8 mouse cellular contexts compared by ENCODE assay signal in genomic region chr5:108677605-108678295, GRCm38 (mm10). TPM values are rescaled to one million over a fixed set of nuclear protein-coding genes. Genes with fewer than 3 reads are reported as not detected.
DNase-seq lines count a peak whose midpoint lies in the region; ATAC-seq and TF ChIP-seq lines count a peak whose summit lies in the region.

No protein-coding gene starts in this region.

- peak; percentile 95 for DNase-seq in brain, adult 2 months (ENCODE audit: low read depth, low spot score)
- DNase-seq in hindbrain, embryonic 10.5 days (ENCODE audit: low spot score), result peak; percentile 81
- DNase-seq in layer of hippocampus, postnatal 10 days (ENCODE audit: low spot score in 2 of 2), result peak; percentile 81 to 85
- DNase-seq in lung, postnatal 0 days (ENCODE audit: low spot score), result peak; percentile 70
- DNase-seq in right cerebral cortex, postnatal 36 days (ENCODE audit: low spot score in 2 of 2), result peak; percentile 79 to 82
- no peak for DNase-seq in thymus, postnatal 0 days (ENCODE audit: low spot score)

- H3K9me3 ChIP-seq in E14TG2a.4 (ENCODE audit: low read length), result no peaks in the 10 kb centered on the region
- no peaks in the 10 kb centered on the region for H3K9me3 ChIP-seq in hindbrain, embryonic 10.5 days
- no peaks in the 10 kb centered on the region for H3K9me3 ChIP-seq in lung, postnatal 0 days (ENCODE audit: low read length)

- H3K4me3 ChIP-seq in E14TG2a.4 (replicated peaks; ENCODE audit: low read length), result peak overlapping the region; percentile 75
- no peak overlapping the region for H3K4me3 ChIP-seq in embryonic fibroblast, embryonic 13.5 days (ENCODE audit: insufficient read depth, low read length)
- peak overlapping the region; percentile 53 for H3K4me3 ChIP-seq in hindbrain, embryonic 10.5 days
- peak overlapping the region; percentile 17 for H3K4me3 ChIP-seq in lung, postnatal 0 days (ENCODE audit: low read depth, low read length)

- H3K27ac ChIP-seq in embryonic fibroblast, embryonic 13.5 days (ENCODE audit: insufficient read depth, low read length), result no peak overlapping the region
- H3K27ac ChIP-seq in hindbrain, embryonic 10.5 days, result peak overlapping the region; percentile 85
- peak overlapping the region; percentile 26; the same call in 1 of the 2 replicates for H3K27ac ChIP-seq in lung, postnatal 0 days (ENCODE audit: low read length)

- H3K4me1 ChIP-seq in E14TG2a.4 (replicated peaks; ENCODE audit: low read depth, low read length), result peaks cover 25% of the 10 kb centered on the region
- peaks cover 8% of the 10 kb centered on the region for H3K4me1 ChIP-seq in embryonic fibroblast, embryonic 13.5 days (ENCODE audit: control insufficient read depth, insufficient read depth, low read length)
- peaks cover 16% of the 10 kb centered on the region for H3K4me1 ChIP-seq in hindbrain, embryonic 10.5 days (replicated peaks)
- H3K4me1 ChIP-seq in lung, postnatal 0 days (ENCODE audit: insufficient read depth, low read depth, low read length), result peaks cover 9% of the 10 kb centered on the region; the same call in 1 of the 2 replicates

- no peak for TF ChIP-seq CTCF in E14TG2a.4 (conservative IDR thresholded peaks at IDR 0.05; ENCODE audit: low read length)
- TF ChIP-seq CTCF in embryonic fibroblast, embryonic 13.5 days (IDR thresholded peaks at IDR 0.05; ENCODE audit: borderline replicate concordance, insufficient read depth, low read length), result no peak
- peak; percentile 20; the same call in 1 of the 2 replicates for TF ChIP-seq CTCF in lung, postnatal 0 days (IDR thresholded peaks at IDR 0.05)

- peak; percentile 44; the same call in 1 of the 2 replicates for TF ChIP-seq POLR2A in embryonic fibroblast, embryonic 13.5 days (IDR thresholded peaks at IDR 0.05; ENCODE audit: low read depth, low read length)

- no peak overlapping the region for H3K9ac ChIP-seq in lung, postnatal 0 days (replicated peaks; ENCODE audit: low read depth)

- 0 out of 2 replicates have a peak, but pooled peaks cover 5% of the 10 kb centered on the region for H3K36me3 ChIP-seq in E14TG2a.4 (ENCODE audit: insufficient read depth, low read length)
- H3K36me3 ChIP-seq in hindbrain, embryonic 10.5 days, result peaks cover 8% of the 10 kb centered on the region; the same call in 1 of the 2 replicates
- no peaks in the 10 kb centered on the region; the same call in 1 of the 2 replicates for H3K36me3 ChIP-seq in lung, postnatal 0 days (ENCODE audit: insufficient read depth, low read length)

- peaks cover 15% of the 10 kb centered on the region for H3K27me3 ChIP-seq in E14TG2a.4 (ENCODE audit: insufficient read depth, low read length)
- no peaks in the 10 kb centered on the region for H3K27me3 ChIP-seq in hindbrain, embryonic 10.5 days (ENCODE audit: insufficient read depth, poor library complexity, severe bottlenecking)
- H3K27me3 ChIP-seq in lung, postnatal 0 days (replicated peaks; ENCODE audit: insufficient read depth, low read length), result no peaks in the 10 kb centered on the region

- WGBS in hindbrain, embryonic 10.5 days, result 3% methylated on average over 25 of the region's 25 CpGs
- 8% methylated on average over 25 of the region's 25 CpGs for WGBS in lung, postnatal 0 days

- peak overlapping the region; percentile 51 for H3K4me2 ChIP-seq in lung, postnatal 0 days (replicated peaks; ENCODE audit: low read depth, low read length)

- peak; percentile 82 for ATAC-seq in lung, postnatal 0 days

- no peak for TF ChIP-seq EP300 in lung, postnatal 0 days (IDR thresholded peaks at IDR 0.05)

RNA-seq across cellular contexts. Expression of gene Slc26a1, which starts 2.4 kb away (rescaled TPM):
- polyA plus RNA-seq in embryonic fibroblast, embryonic 13.5 days (2011; ENCODE audit: insufficient read length, low read depth, missing spikeins), result 0.23 TPM in 1 of 2 replicates, not detected in the other
- polyA plus RNA-seq in hindbrain, embryonic 10.5 days (2016; fragmentation: Nextera tagmentation; extraction: Ambion mirVana), result 0.57 and 0.99 TPM in 2 replicates
- total RNA-seq in layer of hippocampus, postnatal 10 days (2021), result 1 to 10 TPM; 2.6 to 3.2 TPM
- polyA plus RNA-seq in lung, postnatal 0 days (2015; fragmentation: Nextera tagmentation; extraction: Ambion mirVana), result 0.10 and 0.19 TPM in 2 replicates
- polyA plus RNA-seq in thymus, postnatal 0 days (2015; fragmentation: Nextera tagmentation; extraction: Ambion mirVana), result 0.14 and 0.20 TPM in 2 replicates

RNA-seq across cellular contexts. Expression of gene Dgkq, which starts 8.3 kb away (rescaled TPM):
- polyA plus RNA-seq in embryonic fibroblast, embryonic 13.5 days (2011; ENCODE audit: insufficient read length, low read depth, missing spikeins), result 11.7 and 11.8 TPM in 2 replicates
- polyA plus RNA-seq in hindbrain, embryonic 10.5 days (2016; fragmentation: Nextera tagmentation; extraction: Ambion mirVana), result 11.1 and 15.1 TPM in 2 replicates
- 10 to 100 TPM; 56.4 to 61.2 TPM for total RNA-seq in layer of hippocampus, postnatal 10 days (2021)
- 5.9 and 6.3 TPM in 2 replicates for polyA plus RNA-seq in lung, postnatal 0 days (2015; fragmentation: Nextera tagmentation; extraction: Ambion mirVana)
- 5.0 and 6.6 TPM in 2 replicates for polyA plus RNA-seq in thymus, postnatal 0 days (2015; fragmentation: Nextera tagmentation; extraction: Ambion mirVana)

RNA-seq across cellular contexts. Expression of gene Fgfrl1, which starts 14.4 kb away (rescaled TPM):
- polyA plus RNA-seq in embryonic fibroblast, embryonic 13.5 days (2011; ENCODE audit: insufficient read length, low read depth, missing spikeins), result 22.5 and 30.6 TPM in 2 replicates
- polyA plus RNA-seq in hindbrain, embryonic 10.5 days (2016; fragmentation: Nextera tagmentation; extraction: Ambion mirVana), result 14.7 and 16.3 TPM in 2 replicates
- total RNA-seq in layer of hippocampus, postnatal 10 days (2021), result 10 to 100 TPM; 18.5 to 22.5 TPM
- 15.8 and 17.4 TPM in 2 replicates for polyA plus RNA-seq in lung, postnatal 0 days (2015; fragmentation: Nextera tagmentation; extraction: Ambion mirVana)
- polyA plus RNA-seq in thymus, postnatal 0 days (2015; fragmentation: Nextera tagmentation; extraction: Ambion mirVana), result 4.1 and 5.1 TPM in 2 replicates

RNA-seq across cellular contexts. Expression of gene Idua, which starts 17.6 kb away (rescaled TPM):
- 17.9 and 18.6 TPM in 2 replicates for polyA plus RNA-seq in embryonic fibroblast, embryonic 13.5 days (2011; ENCODE audit: insufficient read length, low read depth, missing spikeins)
- polyA plus RNA-seq in hindbrain, embryonic 10.5 days (2016; fragmentation: Nextera tagmentation; extraction: Ambion mirVana), result 12.0 and 12.8 TPM in 2 replicates
- total RNA-seq in layer of hippocampus, postnatal 10 days (2021), result 1 to 10 TPM; 8.6 to 9.4 TPM
- 7.1 and 8.2 TPM in 2 replicates for polyA plus RNA-seq in lung, postnatal 0 days (2015; fragmentation: Nextera tagmentation; extraction: Ambion mirVana)
- 5.4 and 6.2 TPM in 2 replicates for polyA plus RNA-seq in thymus, postnatal 0 days (2015; fragmentation: Nextera tagmentation; extraction: Ambion mirVana)

RNA-seq across cellular contexts. Expression of gene Tmem175, which starts 48.2 kb away (rescaled TPM):
- 29.0 and 36.3 TPM in 2 replicates for polyA plus RNA-seq in embryonic fibroblast, embryonic 13.5 days (2011; ENCODE audit: insufficient read length, low read depth, missing spikeins)
- 17.3 and 19.2 TPM in 2 replicates for polyA plus RNA-seq in hindbrain, embryonic 10.5 days (2016; fragmentation: Nextera tagmentation; extraction: Ambion mirVana)
- 10 to 100 TPM; 35.8 to 36.6 TPM for total RNA-seq in layer of hippocampus, postnatal 10 days (2021)
- polyA plus RNA-seq in lung, postnatal 0 days (2015; fragmentation: Nextera tagmentation; extraction: Ambion mirVana), result 24.8 and 26.3 TPM in 2 replicates
- 25.2 and 28.3 TPM in 2 replicates for polyA plus RNA-seq in thymus, postnatal 0 days (2015; fragmentation: Nextera tagmentation; extraction: Ambion mirVana)
